Mouse (Mus musculus): ENCODE data around the gene Acoxl.

The Acoxl gene

DNA sequence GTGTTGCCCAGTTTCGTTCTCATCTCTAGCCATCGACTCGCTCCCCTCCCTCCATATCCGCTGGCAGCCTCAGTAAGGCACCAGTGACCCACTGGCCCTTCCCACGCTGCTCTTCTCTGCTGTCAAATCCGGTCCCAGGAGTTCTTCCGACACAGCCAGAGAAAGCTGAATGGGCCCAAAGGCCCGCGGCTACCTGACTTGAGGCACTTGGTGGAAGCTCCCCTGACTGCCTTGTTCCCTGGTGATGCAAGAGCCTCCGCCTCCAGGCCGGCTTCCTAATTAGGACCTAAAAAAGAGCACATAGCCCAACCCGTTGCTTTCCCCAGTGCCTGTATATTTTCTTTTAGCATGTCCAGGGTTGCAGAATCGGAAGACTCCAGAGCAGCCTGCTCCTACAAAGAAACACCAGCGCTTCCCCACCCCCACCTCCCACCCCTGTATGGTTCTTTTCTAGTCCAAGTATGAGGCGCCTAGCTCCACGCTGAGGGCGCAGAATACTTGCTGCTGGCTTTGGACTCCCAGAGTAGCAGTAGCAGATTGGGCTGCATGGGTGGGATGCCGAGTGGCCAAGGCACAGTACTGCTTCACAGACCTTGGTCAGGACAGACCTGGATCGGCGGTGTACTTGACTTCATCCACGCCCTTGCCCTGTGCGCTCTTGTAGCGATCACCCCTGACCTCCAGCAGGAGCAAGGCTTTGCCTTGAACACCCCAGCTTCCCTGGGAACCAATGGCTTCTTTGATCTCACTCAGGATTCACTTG lies 285.4 kb downstream of the Acoxl start:
- no peak for DNase-seq

DNA sequence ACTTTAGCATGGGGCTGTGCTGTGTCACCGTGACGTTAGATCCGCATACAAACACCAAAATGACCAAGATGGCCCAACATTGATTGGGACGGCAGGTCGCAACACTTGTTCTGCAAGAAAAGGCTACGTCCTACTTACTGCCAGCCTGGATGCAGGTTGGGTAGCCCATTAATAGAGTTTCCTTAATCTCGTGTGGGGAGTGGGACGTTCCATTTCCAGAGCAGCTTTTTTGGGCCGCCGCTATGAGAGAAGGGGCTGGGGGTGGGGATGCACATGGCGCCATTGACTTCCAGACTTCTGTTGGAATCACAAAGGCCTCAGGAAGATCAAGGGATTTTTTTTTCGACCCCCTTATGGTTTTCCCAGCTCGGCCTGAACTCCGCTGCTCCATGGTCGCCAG lies 286.0 kb downstream of the Acoxl start:
- DNase-seq: no peak

DNA sequence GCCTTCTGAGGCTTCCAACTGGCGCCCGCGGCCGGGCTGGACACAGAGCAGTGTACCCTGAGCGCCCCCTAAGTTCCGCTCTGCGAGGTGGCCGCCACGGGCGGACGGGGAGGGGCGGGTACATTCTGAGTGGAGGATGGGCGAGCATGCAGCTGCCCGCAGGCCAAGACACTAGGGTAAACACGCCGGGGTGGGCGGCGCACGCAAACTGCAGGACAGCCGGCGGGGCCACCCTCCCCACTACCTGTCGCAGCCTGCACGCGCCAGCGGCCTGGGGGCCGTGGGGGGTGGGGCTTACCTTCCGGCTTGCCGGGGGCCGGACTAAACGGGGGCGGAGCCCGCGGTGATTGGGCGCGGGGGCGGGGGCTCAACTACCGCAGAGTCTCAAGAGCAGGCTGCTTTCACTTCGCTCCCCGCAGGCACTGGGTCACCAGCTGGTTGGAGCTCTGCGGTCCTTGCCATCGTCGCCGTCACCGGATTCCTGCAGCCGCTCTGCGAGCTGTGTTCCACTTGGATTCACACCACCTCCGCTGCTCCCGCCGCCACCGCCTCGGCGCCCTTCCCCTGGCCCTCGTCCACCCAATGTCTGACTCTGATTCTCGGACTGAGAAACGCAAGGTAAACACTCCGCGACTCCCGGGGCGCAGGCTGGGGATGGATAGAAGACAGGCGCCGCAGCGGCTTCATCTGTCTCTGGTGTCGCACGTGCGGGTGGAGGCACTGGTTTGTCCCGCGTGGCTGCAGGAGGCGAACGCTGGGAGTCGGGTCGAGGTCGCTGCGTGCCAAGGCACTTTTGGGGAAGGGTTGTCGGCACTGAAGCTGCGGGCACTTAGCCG lies 287.2 kb downstream of the Acoxl start, which contains the start of gene Bcl2l11:
Gene Bcl2l11, plus strand, starts transcription at position 404 of the 836 bp plus-strand sequence.
- peak; percentile 83 for DNase-seq

DNA sequence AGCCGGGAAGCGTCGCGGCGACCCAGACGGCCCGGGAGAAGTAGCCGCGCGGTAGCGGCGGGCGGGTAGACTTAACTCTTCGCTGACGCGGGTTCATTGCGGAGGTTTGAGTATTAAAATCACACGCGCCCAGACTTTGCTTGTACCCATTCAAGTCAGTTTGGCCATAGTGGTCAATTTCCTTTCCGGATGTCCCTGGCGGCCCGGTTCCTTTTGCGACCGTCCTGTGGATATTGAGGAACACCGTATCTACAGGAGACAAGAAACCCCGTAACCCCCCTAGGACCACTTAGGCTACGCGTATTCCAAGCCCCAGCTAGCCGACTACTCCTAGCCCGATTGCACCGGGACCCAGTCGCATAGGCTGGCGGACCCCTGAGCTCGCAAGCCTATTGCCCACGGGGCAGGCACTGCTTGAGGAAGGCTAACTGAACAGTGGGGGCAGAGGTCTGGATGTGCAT lies 287.9 kb downstream of the Acoxl start:
- DNase-seq: no peak

- DNase-seq: peak; percentile 85
These were observed 288.5 kb downstream of the Acoxl start for GRCm38 (mm10) chr2:128127121-128127671.

GRCm38 (mm10) chr2:128127691-128128292 lies 289.1 kb downstream of the Acoxl start:
- peak; percentile 46 for DNase-seq

DNA sequence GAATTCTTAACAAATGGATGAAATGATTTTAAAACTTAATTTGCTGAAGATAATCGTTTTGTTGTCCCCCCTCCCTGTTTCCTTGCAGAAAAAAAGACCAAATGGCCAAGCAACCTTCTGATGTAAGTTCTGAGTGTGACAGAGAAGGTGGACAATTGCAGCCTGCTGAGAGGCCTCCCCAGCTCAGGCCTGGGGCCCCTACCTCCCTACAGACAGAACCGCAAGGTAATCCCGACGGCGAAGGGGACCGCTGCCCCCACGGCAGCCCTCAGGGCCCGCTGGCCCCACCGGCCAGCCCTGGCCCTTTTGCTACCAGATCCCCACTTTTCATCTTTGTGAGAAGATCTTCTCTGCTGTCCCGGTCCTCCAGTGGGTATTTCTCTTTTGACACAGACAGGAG lies 289.9 kb downstream of the Acoxl start:
- DNase-seq: no peak

- no peak for DNase-seq
These were observed 292.8 kb downstream of the Acoxl start for GRCm38 (mm10) chr2:128131503-128131902.

GRCm38 (mm10) chr2:128132635-128133034 lies 294.0 kb downstream of the Acoxl start:
- DNase-seq: no peak

GRCm38 (mm10) chr2:128133865-128134264 lies 295.2 kb downstream of the Acoxl start:
- no peak for DNase-seq

- no peak for DNase-seq
These were observed 295.8 kb downstream of the Acoxl start for GRCm38 (mm10) chr2:128134474-128134873.

DNA sequence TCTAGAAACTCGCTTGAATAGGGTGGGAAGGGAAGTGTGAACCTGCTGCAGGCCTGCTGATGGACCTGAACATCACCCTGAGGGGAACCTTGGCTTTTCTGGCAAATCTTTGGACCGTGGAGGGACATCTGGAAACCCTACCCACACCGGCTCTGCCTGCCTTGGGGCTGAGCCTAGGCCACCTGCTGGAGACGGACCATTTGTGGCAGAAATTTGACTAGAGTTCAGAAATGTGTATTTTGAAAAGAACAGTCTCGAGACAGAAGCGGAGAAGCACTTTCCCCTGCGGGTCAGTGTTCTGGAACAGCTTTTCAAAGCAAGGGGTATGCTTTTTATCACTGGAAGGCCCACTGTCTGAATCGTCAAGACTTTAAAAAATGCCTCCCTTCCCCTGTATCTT lies 296.3 kb downstream of the Acoxl start:
- no peak for DNase-seq

DNA sequence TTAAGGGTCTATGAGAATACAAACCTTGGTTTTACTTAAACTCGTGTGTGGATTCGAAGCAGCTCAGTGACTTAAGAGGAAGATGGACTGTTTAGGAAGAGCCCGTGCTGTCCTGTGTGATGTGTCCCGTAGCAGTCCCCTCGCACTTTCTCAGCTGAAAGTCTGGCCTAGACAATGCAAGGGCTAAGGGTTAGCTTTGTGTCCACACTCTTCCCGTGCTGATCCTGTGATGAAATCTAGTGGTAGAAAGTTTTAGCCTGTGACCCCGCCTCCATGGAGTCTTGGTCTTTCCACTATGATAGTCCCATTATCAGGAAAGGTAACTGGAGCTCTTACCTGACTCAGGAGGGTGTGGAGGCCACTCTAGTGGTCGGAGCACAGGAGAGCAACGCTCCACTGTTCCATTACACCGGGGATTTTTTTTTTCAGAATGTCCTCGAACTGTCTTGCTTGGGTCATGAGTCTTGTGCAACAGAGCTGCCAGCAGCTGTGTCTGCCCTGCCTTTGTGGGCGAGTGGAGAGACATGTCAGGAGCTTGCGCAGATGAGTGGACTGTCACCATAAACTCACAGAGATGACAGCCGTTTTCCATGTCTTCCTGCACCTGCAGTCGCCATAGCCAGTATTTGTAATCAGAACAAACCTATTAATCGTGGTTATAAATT lies 298.2 kb downstream of the Acoxl start:
- no peak for DNase-seq

DNA sequence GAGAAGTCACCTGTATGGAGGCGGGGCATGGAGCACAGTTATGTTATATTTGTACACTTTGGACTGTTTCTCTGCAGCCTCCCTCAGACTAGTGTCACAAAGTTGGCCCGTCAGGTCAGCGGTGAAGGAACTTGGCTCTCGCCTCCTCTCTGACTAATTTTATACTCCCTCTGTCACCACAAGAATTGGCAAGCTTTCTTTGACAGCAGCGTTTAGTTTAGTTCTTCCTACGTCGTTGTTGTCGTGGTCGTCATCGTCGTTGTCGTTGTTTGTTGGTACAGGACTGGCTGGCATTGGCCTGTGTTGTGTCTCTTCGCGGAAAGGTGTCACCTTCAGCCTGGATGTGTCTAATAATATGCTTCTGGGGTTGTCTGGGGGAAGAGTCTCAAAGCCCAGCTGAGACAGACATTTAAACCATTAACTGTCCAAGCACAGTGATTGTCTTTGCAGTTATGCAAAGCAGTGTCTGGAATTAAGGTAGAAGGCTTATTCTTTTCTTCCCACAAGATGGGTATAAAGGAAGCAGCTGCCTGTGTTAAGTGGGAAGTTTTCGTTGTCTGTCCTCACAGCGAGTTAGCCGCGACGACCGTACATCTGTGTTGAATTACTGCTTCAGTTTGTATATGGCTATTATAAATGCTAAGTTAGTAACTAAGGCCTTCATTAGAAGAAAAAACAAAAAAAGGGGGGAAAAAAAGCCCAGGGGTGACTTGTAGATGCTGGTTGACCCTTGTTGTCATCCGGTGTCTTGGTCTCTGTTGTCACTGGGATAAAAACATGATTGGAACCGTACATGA lies 299.0 kb downstream of the Acoxl start:
- no peak for DNase-seq

DNA sequence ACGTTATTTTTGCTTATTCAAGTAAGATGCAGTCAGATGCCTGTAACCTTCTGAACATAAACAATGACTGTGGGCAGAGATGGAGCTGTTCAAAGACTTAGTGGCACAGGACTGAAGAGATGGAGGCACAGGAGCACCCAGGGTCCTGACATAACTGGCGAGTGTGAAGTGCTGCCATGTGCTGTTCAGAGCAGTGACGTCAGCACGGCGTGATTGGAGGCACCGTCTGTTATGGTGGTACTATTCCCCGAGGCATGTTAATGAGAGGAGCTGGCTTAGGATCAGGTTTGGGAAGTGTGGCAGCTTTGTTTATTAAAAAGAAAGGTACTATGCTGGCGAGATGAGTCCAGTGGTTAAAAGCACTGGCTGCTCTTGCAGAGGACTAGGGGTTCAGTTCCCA lies 300.2 kb downstream of the Acoxl start:
- DNase-seq: no peak

DNA sequence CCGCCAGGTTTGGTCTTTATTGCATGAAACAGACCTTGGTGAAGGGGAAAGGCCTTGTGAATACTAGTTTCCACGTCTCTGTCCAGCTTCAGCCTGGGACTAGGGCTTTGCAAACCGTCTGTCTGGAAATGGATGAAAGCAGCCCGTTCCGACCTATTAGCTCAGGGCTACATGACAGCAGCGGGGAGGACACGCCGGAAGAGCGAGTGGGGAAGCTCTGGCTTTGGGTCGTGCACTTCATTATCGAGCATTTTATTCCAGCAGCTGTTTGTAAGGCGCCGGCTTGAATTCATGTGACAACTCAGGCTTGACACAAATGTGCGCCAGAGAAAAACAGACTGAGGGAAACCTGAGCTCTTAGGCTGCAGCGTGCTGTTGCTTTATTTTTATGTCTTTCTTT lies 301.1 kb downstream of the Acoxl start:
- no peak for DNase-seq

DNA sequence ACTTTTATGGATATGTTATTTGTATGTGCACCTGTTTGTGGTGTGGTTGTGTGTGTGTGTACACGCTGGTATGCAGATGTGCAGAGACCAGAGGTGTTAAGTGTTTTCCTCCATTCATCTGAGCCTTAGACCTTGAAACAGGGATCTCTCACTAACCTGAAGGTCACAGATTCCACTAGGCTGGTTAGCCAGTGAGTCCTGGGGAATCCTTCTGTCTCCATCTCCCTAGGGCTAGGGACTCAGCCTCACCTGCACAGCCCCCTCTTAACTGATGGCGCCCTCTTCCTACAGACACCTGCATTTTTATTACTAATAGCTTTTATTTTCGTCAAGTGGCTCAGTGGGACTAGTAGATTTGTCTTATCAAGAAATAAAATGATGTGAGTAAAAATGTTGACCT lies 301.5 kb downstream of the Acoxl start:
- DNase-seq: no peak

DNA sequence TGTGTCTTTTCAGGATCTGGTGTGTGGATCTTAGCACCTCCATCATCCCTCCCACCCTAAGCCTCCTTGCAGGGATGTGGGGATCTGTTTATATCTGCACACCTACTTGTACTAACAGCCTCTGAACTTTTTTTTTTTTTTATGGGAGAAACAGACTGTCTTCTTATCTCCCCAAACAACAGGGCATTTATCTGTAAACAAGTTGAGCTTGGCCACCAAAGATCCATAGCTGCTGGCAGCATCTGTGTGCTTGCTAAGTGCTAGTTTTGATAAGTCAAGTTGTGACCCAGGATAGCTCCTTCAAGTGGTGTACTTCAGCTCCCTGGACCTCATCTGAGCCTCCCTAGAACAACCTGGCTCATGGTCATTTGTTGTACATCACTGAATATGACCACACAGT lies 305.3 kb downstream of the Acoxl start:
- DNase-seq: no peak

GRCm38 (mm10) chr2:128145433-128145832 lies 306.8 kb downstream of the Acoxl start:
- DNase-seq: no peak

GRCm38 (mm10) chr2:128149596-128149995 lies 310.9 kb downstream of the Acoxl start:
- no peak for DNase-seq

DNA sequence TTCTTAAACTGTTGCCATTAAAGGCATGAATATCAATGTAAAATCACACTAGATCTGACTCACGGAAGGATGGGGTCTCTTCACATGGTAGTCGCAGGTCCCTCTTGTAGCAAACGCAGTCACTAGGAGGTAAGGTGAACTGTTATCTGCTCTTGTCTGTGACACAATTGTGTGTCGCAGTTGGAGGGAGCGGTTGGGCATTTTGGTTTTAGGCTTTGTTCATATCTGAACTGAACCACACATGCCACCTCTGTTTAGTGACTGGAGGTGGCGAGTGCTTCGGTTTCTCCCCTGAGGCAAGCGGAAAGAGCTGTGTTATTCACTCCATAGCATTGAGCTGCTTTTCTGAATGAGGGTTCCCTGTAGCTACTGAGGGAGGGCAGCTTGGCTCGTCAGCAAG lies 313.5 kb downstream of the Acoxl start:
- no peak for DNase-seq
